Mouse (Mus musculus) stomach, postnatal 0 days (tissue): ENCODE measurements around the gene Klc1.

Source experiments
- CTCF ChIP-seq: IDR thresholded peaks from 2 replicates; pipeline ENCODE4 v1.5.1; 2016; ENCODE audit warnings: antibody characterized with exemption, low read depth, mild to moderate bottlenecking, moderate library complexity
- EP300 ChIP-seq: optimal IDR thresholded peaks from 2 replicates; pipeline ENCODE3; 2016; ENCODE audit warnings: antibody characterized with exemption

- TF ChIP-seq CTCF (no peak), EP300 (no peak)
These were observed 39.8 kb downstream of the Klc1 start for GRCm38 (mm10) chr12:111798493-111798892.
